Mouse (Mus musculus) A20 (cell line): ENCODE data around the gene Sipa1l3.
A peak's percentile ranks its signal among the peaks of the same experiment; 100 is the strongest.

Experiments
- DNase-seq: peaks from one replicate; pipeline ENCODE4 v3.0.0-alpha.2; 2011; ENCODE audit warnings: low read depth, low spot score

The Sipa1l3 gene

DNA sequence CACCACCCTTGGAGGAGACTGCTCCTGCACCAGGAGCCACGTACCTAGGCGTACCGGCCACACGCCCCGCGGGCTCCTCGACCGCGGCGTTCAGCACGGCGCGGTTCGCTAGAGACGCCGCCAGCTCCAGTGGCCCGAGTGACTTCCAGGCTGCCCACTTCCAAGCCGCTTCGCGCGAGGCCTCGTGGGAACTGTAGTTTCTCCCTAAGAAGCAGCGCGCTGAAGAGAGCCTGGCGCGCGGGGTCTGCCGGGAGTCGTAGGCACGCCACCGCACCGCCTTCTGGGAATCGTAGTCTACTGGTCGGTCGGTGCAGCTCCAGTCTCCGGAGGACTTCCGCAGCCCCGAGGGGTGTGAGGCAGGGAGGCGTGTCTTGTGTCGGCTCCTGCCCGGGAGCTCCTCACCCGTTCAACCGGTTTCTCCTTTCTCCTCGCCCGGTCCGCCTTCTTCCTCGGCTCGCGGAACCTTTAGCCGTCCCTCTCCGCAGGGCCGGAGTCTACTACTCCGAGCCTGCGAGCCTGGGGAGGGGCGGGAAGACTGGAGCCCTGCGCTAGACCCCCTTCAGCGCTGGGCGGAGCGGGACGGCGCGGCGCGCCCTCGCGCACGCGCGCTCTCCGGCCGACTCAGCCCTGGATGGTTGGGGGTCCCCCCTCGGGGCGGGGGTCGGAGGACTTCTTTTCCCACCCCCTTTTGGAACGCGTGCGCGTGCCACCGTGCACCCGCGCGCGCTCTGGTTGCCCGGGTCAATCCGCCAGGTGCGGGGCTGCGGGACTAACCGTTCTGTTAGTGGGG lies at the start of gene Sipa1l3:
Gene Sipa1l3 (minus strand): TSS at position 221 of the 790 bp plus-strand sequence.
- DNase-seq, result peak; percentile 96

DNA sequence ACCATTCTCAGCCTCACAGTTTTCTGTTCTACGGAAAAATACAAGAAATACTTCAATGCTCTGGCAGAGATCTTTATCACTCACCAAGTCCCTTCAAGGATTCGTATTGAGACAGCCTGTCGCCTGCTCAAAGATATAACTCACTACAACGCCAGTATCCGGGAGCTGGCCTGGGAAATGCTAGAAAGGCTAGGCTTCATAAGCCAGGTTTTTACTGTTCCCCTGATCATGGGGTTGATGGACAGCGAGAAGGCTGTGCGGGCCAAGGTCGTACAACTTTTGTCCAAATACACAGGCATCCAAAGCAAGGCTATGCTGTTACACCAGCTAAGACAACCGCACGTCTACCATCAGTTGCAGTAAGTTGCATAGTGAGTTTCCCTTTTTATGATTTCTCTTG lies 44.6 kb upstream of the Sipa1l3 start:
- no peak for DNase-seq

DNA sequence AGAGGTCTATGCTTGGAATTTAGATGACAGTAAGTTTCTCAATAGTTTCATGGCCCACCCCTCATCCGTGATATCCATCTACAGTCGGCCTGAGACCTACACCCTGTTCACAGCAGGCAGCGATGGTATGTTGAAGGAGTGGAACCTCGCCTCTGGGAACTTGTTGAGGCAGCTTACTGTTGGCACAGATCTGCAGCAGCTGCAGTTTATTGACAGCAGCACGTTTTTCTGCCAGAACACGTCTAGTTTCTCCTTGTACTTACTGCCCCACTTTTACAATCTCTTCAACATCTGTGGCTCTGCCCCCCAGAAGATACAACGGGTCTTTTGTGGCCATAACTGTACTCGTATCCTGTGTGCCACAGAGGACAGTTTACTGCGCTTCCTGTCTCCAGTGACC lies 42.6 kb upstream of the Sipa1l3 start:
- no peak for DNase-seq

DNA sequence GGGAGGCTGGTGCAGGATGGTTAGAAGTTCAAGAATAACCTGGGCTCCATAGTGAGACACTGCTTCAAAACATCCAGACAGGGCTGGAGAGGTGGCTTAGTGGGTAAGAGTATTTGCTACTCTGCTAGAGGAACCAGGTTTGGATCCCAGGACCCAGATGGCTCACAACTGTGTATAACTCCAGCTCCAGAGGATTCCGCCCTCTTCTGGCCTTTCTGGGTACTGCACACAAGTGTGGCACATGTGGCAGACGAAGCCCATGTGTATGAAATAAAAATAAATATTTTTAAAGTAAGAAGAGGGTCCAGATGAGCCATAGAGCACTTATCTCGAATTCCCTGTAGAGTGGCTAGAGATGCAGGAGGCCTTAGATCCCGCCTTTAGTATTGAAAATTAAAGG lies 40.8 kb upstream of the Sipa1l3 start:
- DNase-seq, result peak; percentile 46

DNA sequence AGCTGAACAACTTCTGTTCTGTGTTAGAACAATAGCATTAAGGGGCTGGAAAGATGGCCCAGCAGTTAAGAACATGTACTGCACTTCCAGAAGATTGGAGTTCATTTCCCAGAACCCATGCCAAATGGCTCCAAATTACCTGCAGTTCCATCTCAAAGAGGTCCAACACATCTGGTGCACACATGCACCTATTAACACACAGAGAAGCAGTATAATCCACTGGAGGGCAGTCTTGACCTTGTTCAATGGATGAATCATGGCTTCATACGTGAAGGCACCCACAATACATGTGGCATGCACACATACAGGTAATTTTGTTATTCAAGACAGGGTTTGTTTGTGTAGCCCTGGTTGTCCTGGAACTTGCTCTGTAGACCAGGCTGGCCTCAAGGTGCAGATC lies 40.3 kb upstream of the Sipa1l3 start:
- DNase-seq, result peak; percentile 28

DNA sequence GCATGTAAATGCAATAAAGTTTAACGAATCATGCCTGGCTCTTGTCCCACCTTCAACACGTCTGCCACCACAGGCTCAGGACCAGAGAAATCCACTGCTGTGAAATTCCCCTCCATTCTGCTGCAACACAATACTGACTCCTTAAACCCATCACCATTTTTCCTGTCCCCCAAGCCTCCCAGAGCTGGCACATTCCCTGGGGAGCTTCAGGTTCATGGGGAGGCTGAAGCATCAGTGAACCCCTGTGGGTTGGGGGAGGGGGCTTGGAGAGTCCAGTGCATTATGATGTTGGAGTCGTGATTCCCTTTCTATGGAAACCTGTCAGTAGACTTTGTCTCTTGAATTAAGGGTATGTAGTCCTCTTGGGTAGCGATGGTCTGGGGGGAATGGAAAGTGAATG lies 37.8 kb upstream of the Sipa1l3 start:
- no peak for DNase-seq

DNA sequence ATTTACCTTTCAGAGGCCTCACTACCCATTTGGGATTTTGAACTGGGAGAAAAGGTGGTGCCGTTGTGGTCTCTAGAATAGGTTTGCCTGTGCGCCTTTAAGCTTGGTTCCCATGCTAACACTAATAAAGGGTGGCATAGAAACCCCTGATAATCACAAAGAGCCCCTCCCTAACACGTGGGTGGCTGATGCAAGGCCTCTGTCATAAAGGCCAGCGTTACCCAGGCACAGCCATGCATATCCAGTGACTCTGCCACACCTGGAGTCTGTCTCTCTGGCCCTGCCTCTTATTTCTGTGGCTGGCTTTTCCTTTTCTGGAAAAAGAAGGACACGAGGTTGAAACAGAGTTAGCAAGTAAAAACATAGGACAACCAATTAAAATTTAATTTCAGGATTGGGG lies 37.1 kb upstream of the Sipa1l3 start:
- no peak for DNase-seq

DNA sequence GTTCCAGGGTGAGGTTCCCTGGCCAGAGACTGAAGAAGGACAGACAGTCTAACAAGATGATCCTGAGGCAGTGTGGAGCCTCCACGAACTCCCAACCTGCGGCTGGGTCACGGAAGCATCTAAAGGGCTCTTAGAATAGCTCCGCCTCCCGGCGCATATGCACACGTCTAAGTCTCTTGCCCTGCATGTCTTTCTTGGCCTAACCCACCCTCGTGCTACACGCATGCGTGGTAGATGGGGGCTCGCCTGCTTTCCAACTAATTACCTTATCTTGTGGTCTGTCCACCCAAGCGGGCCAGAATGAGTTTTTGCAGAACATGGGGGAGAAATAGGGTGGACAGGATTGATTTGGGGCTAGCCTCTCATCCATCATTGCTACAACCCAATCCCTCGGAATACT lies 36.6 kb upstream of the Sipa1l3 start:
- DNase-seq, result no peak

DNA sequence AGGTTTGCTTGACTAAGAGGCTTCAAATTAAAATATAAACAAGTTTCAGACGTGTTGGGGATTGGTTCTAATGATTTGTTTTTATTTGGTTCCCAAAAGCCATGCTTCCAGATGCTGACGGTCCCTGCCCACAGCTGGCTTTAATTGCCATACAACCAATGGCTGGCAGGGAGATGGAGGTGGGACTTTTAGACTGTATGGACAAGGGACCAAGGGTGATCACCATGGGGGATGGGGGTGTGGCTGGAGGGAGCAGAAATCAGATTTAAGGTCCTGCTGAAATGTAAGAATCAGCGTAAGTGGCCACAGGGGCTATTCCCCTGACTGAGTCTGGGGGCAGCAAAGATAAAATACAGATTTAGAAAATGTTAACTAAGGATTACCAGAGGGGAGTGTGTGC lies 32.2 kb upstream of the Sipa1l3 start:
- DNase-seq, result no peak

DNA sequence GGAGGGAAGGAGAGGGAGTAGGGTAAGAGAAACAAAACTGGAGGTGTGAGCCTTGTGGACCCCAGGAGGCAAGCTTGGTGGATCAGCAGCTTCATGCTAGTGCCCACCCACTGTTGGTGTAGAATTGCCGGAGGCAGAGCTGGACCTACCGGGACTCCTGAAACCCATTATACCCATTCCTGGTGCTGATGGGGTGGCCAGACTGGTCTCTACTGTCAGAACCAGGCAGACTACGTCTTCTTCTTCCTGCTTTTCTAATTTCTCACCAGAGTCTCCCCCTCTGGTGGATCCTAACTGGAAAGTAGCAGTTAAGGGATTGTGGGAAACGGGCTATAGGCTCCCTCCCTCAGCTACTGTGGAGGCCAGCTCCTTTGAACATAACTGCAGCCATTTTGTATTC lies 23.2 kb upstream of the Sipa1l3 start:
- DNase-seq, result no peak

DNA sequence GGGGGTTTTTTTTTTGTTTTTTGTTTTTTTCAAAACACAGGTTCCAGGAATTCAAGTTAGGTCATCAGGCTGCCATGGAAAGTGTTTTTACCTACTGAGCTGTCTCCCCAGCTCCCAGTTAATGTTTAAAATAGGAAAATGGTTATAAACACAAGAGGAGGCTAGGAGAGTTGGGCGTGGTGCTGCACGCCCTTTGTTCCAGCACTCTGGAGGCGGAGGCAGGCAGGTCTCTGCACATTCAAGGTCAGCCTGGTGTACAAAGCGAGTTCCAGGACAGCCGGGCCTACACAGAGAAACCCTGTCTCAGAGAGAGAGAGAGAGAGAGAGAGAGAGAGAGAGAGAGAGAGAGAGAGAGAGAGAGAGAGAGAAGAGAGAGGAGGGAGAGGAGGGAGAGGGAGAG lies 22.7 kb upstream of the Sipa1l3 start:
- no peak for DNase-seq

DNA sequence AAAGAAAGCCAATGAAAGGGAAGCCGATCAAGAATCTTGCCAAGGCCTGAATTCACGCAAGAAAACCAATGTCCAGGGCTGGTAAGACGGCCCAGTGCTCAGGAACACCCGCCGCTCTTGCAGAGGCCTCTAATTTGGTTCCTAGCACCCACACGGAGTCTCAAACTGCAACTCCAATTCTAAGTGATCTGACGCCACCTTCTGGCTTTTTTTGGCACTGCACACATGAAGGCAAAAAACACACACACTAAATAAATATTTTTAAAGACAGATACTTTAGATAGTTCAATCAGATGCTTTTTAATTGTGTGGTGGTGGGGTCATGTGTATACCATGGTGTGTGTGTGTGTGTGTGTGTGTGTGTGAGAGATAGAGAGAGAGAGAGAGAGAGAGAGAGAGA lies 22.2 kb upstream of the Sipa1l3 start:
- DNase-seq, result no peak

DNA sequence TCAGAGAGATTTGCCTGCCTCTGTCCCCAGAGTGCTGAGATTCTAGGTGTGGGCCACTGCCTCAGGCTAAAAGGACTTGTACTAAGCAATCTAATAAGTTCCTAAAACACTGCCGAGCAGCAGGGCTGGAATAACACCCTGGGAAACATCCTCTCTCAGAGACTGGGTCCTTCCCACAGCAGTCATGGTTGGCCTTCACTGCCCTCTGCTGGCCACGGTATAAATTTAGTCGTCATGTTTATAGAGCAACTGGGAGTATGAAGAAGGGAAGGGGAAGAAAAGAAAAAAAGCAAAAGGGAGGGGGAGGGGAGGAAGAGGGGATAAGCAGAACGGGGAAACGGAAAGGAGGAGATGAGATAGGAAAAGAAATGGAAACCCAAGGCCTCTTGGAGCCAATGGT lies 5.3 kb upstream of the Sipa1l3 start:
- DNase-seq, result peak; percentile 53

DNA sequence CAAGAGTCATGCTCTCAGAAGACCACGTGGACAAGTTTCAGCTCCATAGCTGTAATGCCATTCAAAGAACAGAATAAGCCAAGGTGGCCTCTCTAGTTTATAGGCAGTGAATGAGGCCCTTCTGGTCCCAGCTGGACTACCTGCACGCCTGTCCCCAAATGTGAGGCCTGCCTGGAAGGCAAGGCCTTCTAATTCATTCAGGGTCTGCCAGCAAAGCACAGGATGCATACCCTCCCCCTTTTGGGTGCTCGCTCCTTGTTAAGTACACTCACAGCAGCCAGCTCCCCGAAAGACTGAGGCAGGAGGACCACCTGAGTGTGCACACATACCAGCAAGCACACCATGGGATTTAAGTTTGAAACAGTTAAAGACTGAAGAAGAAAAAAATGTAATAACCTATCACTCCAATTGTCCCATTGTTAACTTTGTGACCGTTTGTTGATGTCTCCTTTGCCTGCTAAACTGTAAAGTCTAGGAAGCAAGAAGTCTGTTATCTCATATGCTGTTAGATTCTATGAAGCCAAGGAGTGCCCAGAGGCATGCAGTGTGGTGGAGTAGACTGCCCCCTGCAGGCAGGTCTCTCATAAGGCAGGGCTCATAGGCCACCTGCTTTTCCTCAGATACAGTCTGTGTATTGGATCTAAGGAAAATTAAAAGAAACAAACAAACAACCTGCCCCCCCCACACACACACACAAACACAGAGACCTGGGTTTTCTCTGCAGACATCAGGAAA lies 3.6 kb upstream of the Sipa1l3 start:
- DNase-seq, result peak; percentile 71

DNA sequence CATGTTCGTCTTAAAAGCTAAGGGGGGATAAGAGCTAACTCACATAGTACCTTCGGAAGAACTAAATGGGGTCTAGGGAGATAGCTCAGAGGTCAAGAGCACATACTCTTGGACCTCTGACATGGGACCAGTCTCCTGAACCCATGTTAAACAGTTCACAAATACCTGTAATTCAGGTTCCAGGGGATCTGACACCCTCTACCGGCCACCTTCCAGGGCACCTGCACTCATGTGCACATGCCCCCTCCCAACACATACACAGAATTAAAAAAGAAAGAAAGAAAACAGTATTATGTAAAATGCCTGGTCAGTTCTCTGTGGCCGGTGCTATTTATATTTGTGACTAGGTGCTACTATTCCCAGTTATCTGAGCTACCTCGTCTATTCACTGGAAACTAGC lies 2.9 kb upstream of the Sipa1l3 start:
- peak; percentile 38 for DNase-seq

DNA sequence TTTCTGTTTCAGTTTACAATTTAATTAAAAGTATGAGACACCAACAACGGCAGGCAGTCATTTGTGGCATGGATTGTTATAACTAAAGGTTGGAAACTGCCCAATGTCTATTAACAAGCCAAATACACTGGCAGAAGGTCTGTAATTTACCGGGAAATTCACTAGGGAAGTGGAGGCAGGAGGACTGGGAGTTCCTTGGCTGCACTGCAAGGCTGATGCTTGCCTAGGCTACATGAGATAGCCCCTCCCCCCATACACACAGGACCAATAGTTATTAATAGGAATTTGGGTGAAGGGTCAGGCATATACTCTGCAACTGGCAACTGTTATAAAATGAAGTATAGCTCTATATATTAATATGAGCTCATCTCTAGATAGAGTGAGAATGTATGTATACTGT lies 2.4 kb upstream of the Sipa1l3 start:
- DNase-seq, result no peak

DNA sequence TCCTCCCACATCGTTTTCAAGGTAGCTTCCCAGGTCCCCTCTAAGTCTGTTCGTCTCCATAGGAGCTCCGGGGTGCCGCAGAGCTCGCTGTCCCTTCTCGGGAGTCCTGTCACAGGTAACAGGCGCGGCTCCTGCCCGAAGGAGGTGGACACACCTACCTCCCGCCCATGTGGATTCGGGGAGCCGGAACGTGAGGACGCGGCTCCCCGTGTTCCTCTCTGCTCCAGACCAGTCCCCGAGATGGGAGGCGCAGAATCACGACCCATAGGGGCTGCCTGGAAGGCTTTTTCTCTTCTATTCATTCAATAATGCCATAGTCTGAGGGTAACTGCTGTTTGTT lies 740 bp upstream of the Sipa1l3 start:
- DNase-seq, result no peak

DNA sequence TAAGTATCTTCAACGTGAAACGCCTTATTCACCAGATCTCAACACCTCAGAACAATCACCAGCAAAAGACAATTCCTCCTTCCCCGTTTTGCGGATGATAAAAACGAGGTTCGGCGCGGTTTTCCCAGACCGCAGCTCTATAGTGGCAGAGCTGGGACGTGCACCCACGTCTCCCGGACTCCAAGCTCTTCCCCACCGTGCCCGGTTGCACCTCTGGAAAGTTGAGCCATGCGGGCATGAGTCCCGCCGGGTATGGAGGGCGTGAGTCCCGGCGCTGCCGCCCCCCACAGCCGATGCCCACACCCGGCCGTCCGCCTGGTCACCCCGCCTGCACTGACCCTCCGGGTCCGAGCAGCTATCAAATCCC lies 404 bp downstream of the Sipa1l3 start:
- DNase-seq, result no peak

DNA sequence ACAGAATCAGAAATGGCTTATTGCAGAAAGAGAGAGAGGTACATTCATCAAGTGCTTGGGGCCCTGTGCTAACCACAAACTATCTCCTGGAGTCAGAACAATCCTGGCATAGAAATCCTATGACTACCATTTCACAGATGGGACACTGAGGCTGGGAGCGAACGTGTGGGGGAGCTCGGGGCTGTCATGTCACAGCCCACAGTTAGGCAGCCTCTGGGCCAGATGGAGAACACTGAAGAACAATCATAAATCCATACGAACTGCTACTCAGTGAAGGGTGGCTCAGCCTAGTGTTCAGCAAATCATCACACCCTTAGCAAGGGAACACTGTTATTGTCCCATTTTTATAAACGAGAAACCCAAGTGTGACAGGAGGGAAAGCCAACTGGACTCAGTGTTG lies 1.3 kb downstream of the Sipa1l3 start:
- DNase-seq, result no peak

DNA sequence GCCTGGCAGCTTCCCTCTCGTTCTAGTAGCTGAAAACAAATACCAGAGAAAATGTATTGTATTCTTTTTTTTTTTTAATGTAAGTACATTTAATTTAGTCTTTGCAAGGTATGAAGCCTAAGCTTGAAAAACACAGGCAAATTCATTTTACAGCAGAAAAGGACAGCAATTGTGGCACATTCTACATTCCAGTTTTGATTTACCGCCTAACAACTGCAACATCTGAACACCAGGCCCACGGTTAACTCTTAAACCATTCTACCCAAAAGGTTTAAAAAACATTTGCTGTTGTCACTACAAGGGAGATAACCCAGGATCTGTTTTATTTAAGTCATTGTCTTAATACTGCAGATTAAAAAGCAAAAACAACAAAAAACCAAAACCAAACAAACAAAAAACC lies 2.8 kb downstream of the Sipa1l3 start:
- no peak for DNase-seq

DNA sequence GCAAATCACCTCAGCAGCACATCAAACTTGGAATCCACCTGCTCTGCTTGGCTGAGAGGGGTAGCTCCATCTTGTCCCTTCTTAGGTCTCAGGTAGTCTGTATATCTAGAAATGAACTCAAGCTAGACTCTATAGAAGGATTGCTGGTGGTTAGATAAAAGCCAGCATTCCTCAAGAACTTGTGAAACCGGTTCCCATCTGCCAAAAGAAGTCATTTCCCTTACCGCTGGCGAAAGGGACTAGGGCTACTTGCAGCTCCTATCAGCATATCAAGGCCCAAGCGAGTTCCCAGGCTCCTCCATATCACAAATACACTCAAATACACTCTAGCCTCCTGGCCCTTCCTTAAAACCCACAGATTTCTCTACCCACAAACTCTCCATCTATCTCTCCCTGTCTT lies 5.7 kb downstream of the Sipa1l3 start:
- DNase-seq, result no peak

DNA sequence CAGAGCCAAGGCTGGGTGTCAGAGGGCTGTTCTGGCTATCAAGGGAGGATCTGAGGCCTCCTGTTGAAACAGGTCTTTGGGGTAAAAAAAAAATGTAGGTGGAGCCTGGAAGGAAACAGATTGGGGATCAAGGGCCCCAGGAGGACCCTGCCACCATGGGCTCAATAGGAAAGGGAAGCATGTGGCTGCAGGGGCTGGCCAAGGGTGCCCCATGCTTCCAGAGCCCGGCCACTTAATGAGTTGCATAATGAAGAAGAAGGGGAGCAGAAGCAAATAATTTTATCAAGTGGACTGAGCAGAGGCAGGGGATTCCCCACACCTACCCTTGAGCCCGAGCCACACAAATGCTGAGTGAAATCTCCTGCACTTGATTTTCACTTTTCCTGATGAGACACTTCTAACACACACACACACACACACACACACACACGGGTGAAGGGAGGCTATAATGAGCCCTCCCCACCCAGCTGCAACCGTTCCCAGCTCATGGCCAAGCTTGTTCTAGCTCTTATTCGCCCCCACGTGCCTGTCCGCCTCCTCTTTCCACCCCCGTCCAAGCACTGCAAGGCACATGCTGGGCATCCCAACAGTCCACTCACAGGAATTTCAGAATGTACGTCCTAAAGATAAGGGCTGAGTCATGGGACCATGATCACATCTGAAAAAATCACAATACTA lies 6.7 kb downstream of the Sipa1l3 start:
- no peak for DNase-seq

DNA sequence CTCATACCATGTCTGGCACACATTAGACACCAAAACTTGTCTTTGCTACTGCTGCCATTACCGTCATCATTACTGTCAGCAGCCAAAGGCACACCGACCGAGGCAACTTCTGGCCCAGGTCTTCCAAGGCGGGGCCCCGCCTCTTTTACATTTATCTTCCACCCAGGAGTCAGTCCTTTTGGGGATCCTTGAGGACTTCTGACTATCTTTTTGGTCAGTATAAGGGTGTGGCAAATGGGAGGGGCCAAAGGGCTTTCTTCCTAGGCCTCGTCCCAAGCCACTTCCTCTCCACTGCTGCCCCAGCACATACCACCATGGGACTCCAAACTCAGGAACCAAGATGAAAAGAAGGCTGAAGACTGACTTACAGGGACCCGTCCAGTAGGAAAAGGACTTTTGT lies 9.9 kb downstream of the Sipa1l3 start:
- no peak for DNase-seq
